Mouse (Mus musculus) C2C12 (cell line): ENCODE measurements around the gene Ech1. TPM values are rescaled to one million over a fixed set of nuclear protein-coding genes. Genes with fewer than 3 reads are reported as not detected.

Experiments used
- H3K27me3 ChIP-seq: one replicate; pipeline ENCODE4 v1.6.1; 2011; ENCODE audit not compliant: control insufficient read depth, insufficient read depth, insufficient read length
- H3K36me3 ChIP-seq: one replicate; pipeline ENCODE4 v1.6.1; 2011; ENCODE audit not compliant: control insufficient read depth, insufficient read depth
- H3K4me3 ChIP-seq: one replicate; pipeline ENCODE4 v1.5.1; 2011; ENCODE audit warnings: mild to moderate bottlenecking, control low read depth; ENCODE audit not compliant: poor library complexity, insufficient read depth, severe bottlenecking
- H3K79me2 ChIP-seq: one replicate; pipeline ENCODE4 v1.6.1; 2011; ENCODE audit not compliant: control insufficient read depth, insufficient read depth
- H3K79me3 ChIP-seq: one replicate; pipeline ENCODE4 v1.6.1; 2011; ENCODE audit warnings: low read depth, control low read depth
- H3ac ChIP-seq: one replicate; pipeline ENCODE3; 2011; ENCODE audit warnings: low read depth; ENCODE audit not compliant: control insufficient read depth, insufficient read length
- CEBPB ChIP-seq: IDR thresholded peaks from one replicate; pipeline ENCODE4 v1.6.1; 2011; ENCODE audit warnings: low read depth, mild to moderate bottlenecking, control low read depth, moderate library complexity
- CTCF ChIP-seq: IDR thresholded peaks from one replicate; pipeline ENCODE4 v1.5.1; 2011; ENCODE audit not compliant: control insufficient read depth, insufficient read depth, insufficient read length
- FOSL1 ChIP-seq: IDR thresholded peaks from one replicate; pipeline ENCODE4 v1.8.0; 2011; ENCODE audit warnings: mild to moderate bottlenecking, low read length; ENCODE audit not compliant: poor library complexity, insufficient read depth, severe bottlenecking
- MAX ChIP-seq: IDR thresholded peaks from one replicate; pipeline ENCODE4 v1.6.1; 2011; ENCODE audit warnings: mild to moderate bottlenecking, control low read depth
- MYOD1 ChIP-seq: IDR thresholded peaks from one replicate; pipeline ENCODE4 v1.6.1; 2011; ENCODE audit warnings: low read depth; ENCODE audit not compliant: control insufficient read depth, insufficient read length
- MYOG ChIP-seq: IDR thresholded peaks from one replicate; pipeline ENCODE4 v1.6.1; 2011; ENCODE audit not compliant: control insufficient read depth, insufficient read length; ENCODE audit errors: extremely low read depth
- USF1 ChIP-seq: IDR thresholded peaks from one replicate; pipeline ENCODE4 v1.6.1; 2011; ENCODE audit warnings: low read depth, mild to moderate bottlenecking, control low read depth, moderate library complexity
- polyA plus RNA-seq: library from polyadenylated mRNA; unstranded; fragments of >200 nt; fragmentation: generic; extraction: Trizol; gene quantifications from one replicate; pipeline ENCODE4 v1.2.1, GENCODE M21; 2012; ENCODE audit warnings: missing spikeins

The Ech1 gene
- polyA plus RNA-seq, 1 experiment, result 106 TPM

GRCm38 (mm10) chr7:28816201-28816600 lies 8.8 kb upstream of the Ech1 start:
- peaks cover 79% of the 10 kb centered on the region for H3K79me2 ChIP-seq
- peaks cover 75% of the 10 kb centered on the region for H3K79me3 ChIP-seq
- H3K4me3 ChIP-seq, result no peak overlapping the region
- peaks cover 95% of the 10 kb centered on the region for H3K36me3 ChIP-seq
- no peaks in the 10 kb centered on the region for H3K27me3 ChIP-seq
- H3ac ChIP-seq, result no peak overlapping the region
- TF ChIP-seq USF1, result no peak
- TF ChIP-seq MYOG, result no peak
- TF ChIP-seq FOSL1, result no peak
- TF ChIP-seq MYOD1, result no peak

DNA sequence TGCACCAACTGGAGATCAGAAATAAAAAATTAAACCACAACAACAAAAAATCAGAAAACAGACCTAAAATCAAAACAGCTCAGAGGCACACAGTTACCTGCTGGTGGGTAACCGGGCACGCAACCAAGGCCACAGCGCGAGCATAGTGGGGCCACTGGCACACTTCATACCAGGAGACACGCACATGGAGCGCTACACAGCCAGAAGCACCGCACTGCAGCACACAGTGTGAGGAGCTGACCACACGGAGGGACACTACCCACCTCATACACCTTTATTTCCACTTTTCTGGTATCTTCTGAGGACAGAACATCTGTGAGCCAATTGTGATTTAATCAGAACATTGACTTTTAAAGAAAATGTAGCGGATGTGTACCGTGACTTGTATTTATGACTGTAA lies 8.1 kb upstream of the Ech1 start:
- no peaks in the 10 kb centered on the region for H3K27me3 ChIP-seq
- H3ac ChIP-seq, result no peak overlapping the region
- H3K36me3 ChIP-seq, result peaks cover 98% of the 10 kb centered on the region
- H3K79me2 ChIP-seq, result peaks cover 72% of the 10 kb centered on the region
- peaks cover 69% of the 10 kb centered on the region for H3K79me3 ChIP-seq
- no peak overlapping the region for H3K4me3 ChIP-seq
- TF ChIP-seq CTCF, result no peak
- no peak for TF ChIP-seq FOSL1
- no peak for TF ChIP-seq USF1
- TF ChIP-seq MYOD1, result no peak
- TF ChIP-seq MYOG, result no peak
- TF ChIP-seq CEBPB, result no peak
- TF ChIP-seq MAX, result no peak

GRCm38 (mm10) chr7:28817524-28817923 lies 7.5 kb upstream of the Ech1 start:
- no peak overlapping the region for H3ac ChIP-seq
- no peaks in the 10 kb centered on the region for H3K27me3 ChIP-seq
- peaks cover 66% of the 10 kb centered on the region for H3K79me2 ChIP-seq
- no peak for TF ChIP-seq CEBPB
- no peak for TF ChIP-seq CTCF
- no peak for TF ChIP-seq FOSL1
- TF ChIP-seq MYOG, result no peak
- TF ChIP-seq MYOD1, result no peak
- TF ChIP-seq MAX, result no peak
- no peak for TF ChIP-seq USF1
- peaks cover 63% of the 10 kb centered on the region for H3K79me3 ChIP-seq
- peaks cover 98% of the 10 kb centered on the region for H3K36me3 ChIP-seq
- H3K4me3 ChIP-seq, result no peak overlapping the region

DNA sequence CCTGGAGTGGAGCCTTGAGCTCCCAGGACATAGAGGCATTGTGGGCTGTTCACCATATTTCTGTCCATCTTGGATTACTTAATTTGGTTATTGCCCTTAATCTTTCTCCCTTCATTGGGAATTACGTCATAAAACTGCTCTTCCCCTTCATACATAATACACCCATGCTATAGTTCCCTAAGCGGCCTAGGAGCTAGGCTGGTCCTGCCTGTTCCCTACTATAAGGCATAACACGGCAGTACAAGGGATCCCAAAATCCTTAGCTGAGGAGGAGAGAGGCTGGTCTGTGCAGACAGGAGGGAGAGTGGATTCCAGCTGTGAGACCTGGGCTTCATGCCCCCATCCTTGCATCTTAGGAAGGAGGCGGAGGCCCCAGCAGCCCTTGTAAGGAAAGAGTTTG lies 7.1 kb upstream of the Ech1 start:
- peaks cover 62% of the 10 kb centered on the region for H3K79me2 ChIP-seq
- no peaks in the 10 kb centered on the region for H3K27me3 ChIP-seq
- peaks cover 98% of the 10 kb centered on the region for H3K36me3 ChIP-seq
- no peak overlapping the region for H3ac ChIP-seq
- no peak overlapping the region for H3K4me3 ChIP-seq
- TF ChIP-seq MYOG (no peak), MAX (no peak), MYOD1 (no peak), CTCF (no peak)
- H3K79me3 ChIP-seq, result peaks cover 59% of the 10 kb centered on the region

DNA sequence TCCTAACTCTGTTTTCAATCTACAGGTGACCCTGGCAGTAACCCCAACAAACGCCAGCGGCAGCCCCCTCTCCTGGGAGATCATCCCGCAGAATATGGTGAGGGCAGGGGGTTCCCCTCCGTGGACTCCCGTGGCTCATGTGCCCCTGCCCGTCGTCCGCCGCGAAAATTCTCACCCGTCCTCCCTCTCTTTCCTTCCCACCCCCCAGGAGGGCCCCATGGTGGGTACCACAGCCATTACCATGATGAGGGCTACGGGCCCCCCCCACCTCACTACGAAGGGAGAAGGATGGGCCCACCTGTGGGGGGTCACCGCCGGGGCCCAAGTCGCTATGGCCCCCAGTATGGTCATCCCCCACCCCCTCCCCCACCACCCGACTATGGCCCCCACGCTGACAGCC lies 6.6 kb upstream of the Ech1 start:
- TF ChIP-seq MYOG (no peak), MAX (no peak), FOSL1 (no peak), CTCF (no peak), MYOD1 (no peak), CEBPB (no peak), USF1 (no peak)

GRCm38 (mm10) chr7:28818861-28819452 lies 6.1 kb upstream of the Ech1 start:
- H3K79me2 ChIP-seq, result peaks cover 52% of the 10 kb centered on the region
- TF ChIP-seq MYOD1 (no peak), USF1 (no peak), CTCF (no peak), MAX (no peak), MYOG (no peak), CEBPB (no peak), FOSL1 (no peak)
- H3K79me3 ChIP-seq, result peaks cover 49% of the 10 kb centered on the region
- H3K4me3 ChIP-seq, result no peak overlapping the region
- H3K36me3 ChIP-seq, result peaks cover 90% of the 10 kb centered on the region
- no peaks in the 10 kb centered on the region for H3K27me3 ChIP-seq
- no peak overlapping the region for H3ac ChIP-seq

More for the DNA sequence above, 6.6 kb upstream of the Ech1 start:
- H3ac ChIP-seq, result no peak overlapping the region
- H3K27me3 ChIP-seq, result no peaks in the 10 kb centered on the region
- peaks cover 57% of the 10 kb centered on the region for H3K79me2 ChIP-seq
- H3K4me3 ChIP-seq, result no peak overlapping the region
- peaks cover 54% of the 10 kb centered on the region for H3K79me3 ChIP-seq
- H3K36me3 ChIP-seq, result peaks cover 95% of the 10 kb centered on the region
